Mouse (Mus musculus) CH12.LX (cell line): ENCODE measurements at regions not wholly inside any gene's neighbourhood (a gene's known extent, or its start where the extent isn't known, plus 50 kb on each side); places are given as distances from the start of the nearest gene placed in this dataset.

Source experiments
- DNase-seq: peaks from one replicate; pipeline ENCODE4 v3.0.0-alpha.2; 2013; ENCODE audit errors: extremely low read depth
- H3K27ac ChIP-seq: 2 replicates; pipeline ENCODE4 v1.5.1; 2012; ENCODE audit warnings: low read depth, mild to moderate bottlenecking, control low read depth, moderate library complexity; ENCODE audit not compliant: insufficient read depth
- H3K27me3 ChIP-seq: replicated peaks from 2 replicates; pipeline ENCODE3; 2012; ENCODE audit warnings: inconsistent platforms
- H3K36me3 ChIP-seq, 2 experiments: replicated peaks in 1 of 2; 2 replicates each; pipeline versions ENCODE3 to v1.6.1; 2012; ENCODE audit warnings: inconsistent platforms in 1 of 2, low read length in 1 of 2, mild to moderate bottlenecking in 1 of 2, mixed read lengths in 1 of 2, moderate library complexity in 1 of 2; ENCODE audit not compliant: control insufficient read depth in 1 of 2, insufficient read depth in 1 of 2
- H3K4me1 ChIP-seq, 2 experiments: 2 replicates each; pipeline ENCODE4 v1.6.1; 2012; ENCODE audit warnings: inconsistent platforms in 1 of 2, moderate library complexity in 1 of 2; ENCODE audit not compliant: insufficient read depth in 2 of 2, control insufficient read depth in 1 of 2
- H3K4me2 ChIP-seq: 2 replicates; pipeline ENCODE4 v1.6.1; 2012; ENCODE audit warnings: low read depth, mild to moderate bottlenecking, control low read depth; ENCODE audit not compliant: poor library complexity, insufficient read depth, severe bottlenecking
- H3K4me3 ChIP-seq, 3 experiments: fragments of 150-350 bp in 1 of 3; sonication (generic) in 1 of 3; replicated peaks in 1 of 3; 2 replicates each; pipeline versions ENCODE3 to v1.5.1; 2011 to 2012; ENCODE audit warnings: low read depth in 2 of 3, low read length in 2 of 3, mild to moderate bottlenecking in 2 of 3, moderate library complexity in 2 of 3, control low read depth in 1 of 3, improper control_type of control experiment in 1 of 3, inconsistent platforms in 1 of 3, mixed read lengths in 1 of 3; ENCODE audit not compliant: poor library complexity in 1 of 3
- H3K79me2 ChIP-seq: replicated peaks from 2 replicates; pipeline ENCODE4 v1.6.1; 2012; ENCODE audit warnings: mild to moderate bottlenecking, moderate library complexity; ENCODE audit not compliant: control insufficient read depth, poor library complexity, insufficient read depth, severe bottlenecking; ENCODE audit errors: extremely low read depth
- H3K9ac ChIP-seq: 2 replicates; pipeline ENCODE4 v1.6.1; 2012; ENCODE audit warnings: low read depth, mild to moderate bottlenecking, control low read depth, moderate library complexity; ENCODE audit not compliant: insufficient read depth
- H3K9me3 ChIP-seq: replicated peaks from 2 replicates; pipeline ENCODE3; 2012; ENCODE audit warnings: low read length, inconsistent platforms, mixed read lengths
- BHLHE40 ChIP-seq: IDR thresholded peaks from 2 replicates; pipeline ENCODE4 v1.6.1; 2011; ENCODE audit warnings: mild to moderate bottlenecking, low read depth, low read length, improper control_type of control experiment
- CHD2 ChIP-seq: IDR thresholded peaks from 2 replicates; pipeline ENCODE4 v1.6.1; 2011; ENCODE audit warnings: low read length, improper control_type of control experiment
- CTCF ChIP-seq, 2 experiments: IDR thresholded peaks in 1 of 2; conservative IDR thresholded peaks in 1 of 2; 2 replicates each; pipeline ENCODE4 v1.5.1; 2011 to 2012; ENCODE audit warnings: low read depth in 2 of 2, low read length in 2 of 2, improper control_type of control experiment in 1 of 2, inconsistent platforms in 1 of 2, mild to moderate bottlenecking in 1 of 2, moderate library complexity in 1 of 2
- E2F4 ChIP-seq: IDR thresholded peaks from 2 replicates; pipeline ENCODE4 v1.6.1; 2011; ENCODE audit warnings: low read depth, low read length, improper control_type of control experiment; ENCODE audit not compliant: insufficient replicate concordance
- ELF1 ChIP-seq: IDR thresholded peaks from 2 replicates; pipeline ENCODE4 v1.6.1; 2014; ENCODE audit warnings: low read depth, mild to moderate bottlenecking, inconsistent platforms, low read length, improper control_type of control experiment
- EP300 ChIP-seq: IDR thresholded peaks from 2 replicates; pipeline ENCODE4 v1.6.1; 2011; ENCODE audit warnings: low read length, improper control_type of control experiment
- IRF4 ChIP-seq: IDR thresholded peaks from 2 replicates; pipeline ENCODE4 v1.6.1; 2014; ENCODE audit warnings: low read depth, mild to moderate bottlenecking, inconsistent platforms, low read length, improper control_type of control experiment
- JUN ChIP-seq: IDR thresholded peaks from 2 replicates; pipeline ENCODE4 v1.6.1; 2011; ENCODE audit warnings: low read depth, mild to moderate bottlenecking, low read length, improper control_type of control experiment, moderate library complexity; ENCODE audit not compliant: insufficient read depth
- JUND ChIP-seq: conservative IDR thresholded peaks from 2 replicates; pipeline ENCODE4 v1.6.1; 2011; ENCODE audit warnings: low read depth, low read length, improper control_type of control experiment
- KAT2A ChIP-seq: IDR thresholded peaks from 2 replicates; pipeline ENCODE4 v1.6.1; 2012; ENCODE audit warnings: low read length, improper control_type of control experiment, inconsistent platforms; ENCODE audit not compliant: insufficient replicate concordance
- MAZ ChIP-seq: IDR thresholded peaks from 2 replicates; pipeline ENCODE4 v1.6.1; 2012; ENCODE audit warnings: low read depth, mild to moderate bottlenecking, inconsistent platforms, low read length, improper control_type of control experiment, moderate library complexity
- MXI1 ChIP-seq: IDR thresholded peaks from 2 replicates; pipeline ENCODE4 v1.6.1; 2011; ENCODE audit warnings: mild to moderate bottlenecking, low read depth, low read length, improper control_type of control experiment
- NRF1 ChIP-seq: IDR thresholded peaks from 2 replicates; pipeline ENCODE4 v1.6.1; 2014; ENCODE audit warnings: low read depth, mild to moderate bottlenecking, inconsistent platforms, low read length, improper control_type of control experiment, moderate library complexity
- POLR2A ChIP-seq: IDR thresholded peaks from 2 replicates; pipeline ENCODE4 v1.6.1; 2011; ENCODE audit warnings: low read depth, mild to moderate bottlenecking, improper control_type of control experiment, low read length
- RAD21 ChIP-seq: IDR thresholded peaks from 2 replicates; pipeline ENCODE4 v1.6.1; 2011; ENCODE audit warnings: low read depth, mild to moderate bottlenecking, low read length, improper control_type of control experiment, moderate library complexity
- SMC3 ChIP-seq: IDR thresholded peaks from 2 replicates; pipeline ENCODE4 v1.6.1; 2011; ENCODE audit warnings: low read depth, low read length, improper control_type of control experiment
- UBTF ChIP-seq: IDR thresholded peaks from 2 replicates; pipeline ENCODE4 v1.6.1; 2012; ENCODE audit warnings: low read depth, mild to moderate bottlenecking, inconsistent platforms, low read length, improper control_type of control experiment, moderate library complexity
- USF2 ChIP-seq: conservative IDR thresholded peaks from 2 replicates; pipeline ENCODE4 v1.6.1; 2011; ENCODE audit warnings: low read depth, low read length, improper control_type of control experiment
- ZNF384 ChIP-seq: IDR thresholded peaks from 2 replicates; pipeline ENCODE4 v1.6.1; 2012; ENCODE audit warnings: low read depth, low read length, improper control_type of control experiment, inconsistent platforms
- dilution Hi-C: fragments of 300-500 bp; cut with MboI; formaldehyde crosslinking; loops from 2 replicates; pipeline ENCODE4 v1.14.3; 2020; ENCODE audit warnings: low sequenced_read_pairs; ENCODE audit not compliant: extremely low pct_unique_long_range_greater_than_20kb, extremely low pct_ligation_motif_present
- in situ Hi-C: fragments of 300-500 bp; cut with MboI; formaldehyde crosslinking; loops from 3 replicates; pipeline ENCODE4 v1.14.3; 2019; ENCODE audit warnings: low sequenced_read_pairs, low pct_ligation_motif_present, low pct_unique_long_range_greater_than_20kb, mixed read lengths

GRCm38 (mm10) chr7:137674596-137674995 lies 237.2 kb downstream of the Glrx3 start:
- Histone ChIP-seq H3K27me3 (peaks cover 58% of the 10 kb centered on the region), H3K4me2 (no peak overlapping the region), H3K27ac (no peak overlapping the region), H3K36me3 (no peaks in the 10 kb centered on the region), H3K9ac (no peak overlapping the region), H3K4me1 (no peaks in the 10 kb centered on the region), H3K79me2 (no peaks in the 10 kb centered on the region), H3K4me3 (no peak overlapping the region), H3K9me3 (no peaks in the 10 kb centered on the region)
- no peak for DNase-seq
- dilution Hi-C loops, result no loop called here
- in situ Hi-C loops, result no loop called here
- no peak for TF ChIP-seq EP300
- TF ChIP-seq IRF4, result no peak
- no peak for TF ChIP-seq KAT2A
- no peak for TF ChIP-seq CTCF (conservative IDR thresholded peaks at IDR 0.05 in 1 of 2, IDR thresholded peaks at IDR 0.05 in 1 of 2; ENCODE audit: low read depth in 2 of 2, low read length in 2 of 2)
- no peak for TF ChIP-seq CHD2
- TF ChIP-seq SMC3, result no peak
- no peak for TF ChIP-seq JUN
- no peak for TF ChIP-seq UBTF
- TF ChIP-seq NRF1, result no peak
- no peak for TF ChIP-seq E2F4
- TF ChIP-seq ZNF384, result no peak
- no peak for TF ChIP-seq POLR2A
- TF ChIP-seq MAZ, result no peak
- TF ChIP-seq ELF1, result no peak
- TF ChIP-seq JUND, result no peak
- no peak for TF ChIP-seq RAD21

DNA sequence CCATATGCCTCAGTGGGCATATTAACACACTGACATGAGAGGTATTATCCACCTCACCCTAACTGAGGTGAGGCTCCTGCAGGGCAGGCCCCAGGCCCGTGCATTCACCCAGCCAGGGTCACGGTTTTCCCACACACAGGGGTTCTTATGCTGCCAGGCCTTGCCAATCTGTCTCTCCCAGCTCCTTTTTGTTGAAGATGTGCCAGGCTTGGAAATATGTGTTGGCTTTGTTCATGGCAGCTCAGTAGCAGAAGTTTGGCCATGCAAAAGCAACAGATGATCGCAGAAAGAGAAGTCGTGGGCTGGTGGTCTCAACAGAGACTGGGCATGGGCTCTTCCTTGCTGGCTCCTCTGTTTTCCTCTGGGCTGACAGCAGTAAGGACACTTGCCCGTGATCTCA lies 238.0 kb downstream of the Glrx3 start:
- Histone ChIP-seq H3K27ac (no peak overlapping the region), H3K9me3 (no peaks in the 10 kb centered on the region), H3K79me2 (no peaks in the 10 kb centered on the region), H3K4me1 (no peaks in the 10 kb centered on the region), H3K27me3 (peaks cover 63% of the 10 kb centered on the region), H3K9ac (no peak overlapping the region)
- DNase-seq, result no peak
- no peak for TF ChIP-seq USF2
- no peak for TF ChIP-seq IRF4
- no peak for TF ChIP-seq EP300
- TF ChIP-seq BHLHE40, result no peak
- no peak for TF ChIP-seq CHD2
- TF ChIP-seq JUND, result no peak
- TF ChIP-seq MXI1, result no peak
- TF ChIP-seq, all 38 proteins: peak for 0
- H3K4me2 ChIP-seq, result no peak overlapping the region
- dilution Hi-C loops (no loop called here), in situ Hi-C loops (no loop called here)
- no peak overlapping the region for H3K4me3 ChIP-seq
- no peaks in the 10 kb centered on the region for H3K36me3 ChIP-seq
